Mouse (Mus musculus): ENCODE data around the gene Hcfc1. TPM values are rescaled to one million over a fixed set of nuclear protein-coding genes. Genes with fewer than 3 reads are reported as not detected.

Gene Hcfc1
- polyA plus RNA-seq, 1 experiment, result 83.2 TPM

DNA sequence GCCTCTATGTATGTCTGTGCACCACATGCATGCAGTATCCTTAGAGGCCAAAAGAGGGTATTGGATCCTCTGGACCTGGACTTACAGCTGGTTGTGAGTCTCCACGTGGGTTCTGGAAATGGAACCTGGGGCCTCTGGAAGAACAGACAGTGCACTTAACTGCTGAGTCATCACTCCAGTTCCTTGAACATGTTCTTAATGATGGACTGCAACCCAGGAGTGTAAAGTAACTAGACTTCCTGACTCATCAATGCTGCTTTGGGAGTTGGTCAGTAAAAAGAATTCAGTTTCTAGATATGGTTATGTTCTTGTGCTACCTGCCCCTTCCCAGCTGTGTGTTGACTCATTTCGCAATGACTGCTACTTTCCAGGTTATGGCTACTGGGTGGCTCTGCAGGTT lies 34.3 kb downstream of the Hcfc1 start:
- no peak for DNase-seq (ENCODE audit: low read depth)
- no peak for TF ChIP-seq POLR2A (IDR thresholded peaks at IDR 0.05; ENCODE audit: borderline replicate concordance, extremely low read depth, insufficient read depth, insufficient read length, poor library complexity, severe bottlenecking)
- no peak for TF ChIP-seq CTCF (IDR thresholded peaks at IDR 0.05; ENCODE audit: borderline replicate concordance, extremely low read depth, insufficient read depth, insufficient read length)

- TF ChIP-seq POLR2A (IDR thresholded peaks at IDR 0.05; ENCODE audit: borderline replicate concordance, extremely low read depth, insufficient read depth, insufficient read length, poor library complexity, severe bottlenecking), result no peak
- no peak for TF ChIP-seq CTCF (IDR thresholded peaks at IDR 0.05; ENCODE audit: borderline replicate concordance, extremely low read depth, insufficient read depth, insufficient read length)
- DNase-seq (ENCODE audit: low read depth), result peak; percentile 52
These were observed 35.6 kb downstream of the Hcfc1 start, which contains the start of gene Renbp for GRCm38 (mm10) chrX:73930402-73931062. Gene Renbp, minus strand, starts transcription at chrX:73930850.

DNA sequence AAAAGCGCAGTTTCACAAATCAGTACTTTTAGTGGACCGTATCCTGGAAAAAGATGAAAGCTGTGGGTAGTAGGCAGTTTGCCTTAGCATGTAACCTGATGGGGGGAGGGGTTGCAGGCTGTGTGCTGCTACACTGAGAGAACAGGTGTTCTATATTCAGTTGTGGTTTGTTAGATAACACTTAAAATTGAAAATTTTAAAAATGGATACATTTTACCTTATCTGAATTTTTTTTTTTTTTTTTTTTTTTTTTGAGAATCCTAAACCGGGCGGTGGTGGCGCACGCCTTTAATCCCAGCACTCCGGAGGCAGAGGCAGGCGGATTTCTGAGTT lies 43.6 kb downstream of the Hcfc1 start:
- TF ChIP-seq CTCF (IDR thresholded peaks at IDR 0.05; ENCODE audit: borderline replicate concordance, extremely low read depth, insufficient read depth, insufficient read length) (no peak), POLR2A (IDR thresholded peaks at IDR 0.05; ENCODE audit: borderline replicate concordance, extremely low read depth, insufficient read depth, insufficient read length, poor library complexity, severe bottlenecking) (no peak)
- peak; percentile 32 for DNase-seq (ENCODE audit: low read depth)

GRCm38 (mm10) chrX:73921823-73922549 lies 44.2 kb downstream of the Hcfc1 start, which contains the start of the genes Arhgap4 and Naa10:
Gene Arhgap4, minus strand, starts transcription at chrX:73921870.
Gene Naa10, minus strand, starts transcription at chrX:73921944.
- DNase-seq (ENCODE audit: low read depth), result peak; percentile 96
- TF ChIP-seq CTCF (IDR thresholded peaks at IDR 0.05; ENCODE audit: borderline replicate concordance, extremely low read depth, insufficient read depth, insufficient read length) (no peak), POLR2A (IDR thresholded peaks at IDR 0.05; ENCODE audit: borderline replicate concordance, extremely low read depth, insufficient read depth, insufficient read length, poor library complexity, severe bottlenecking) (0 out of 2 replicates have a peak, but pooled peaks have one; percentile 13)

DNA sequence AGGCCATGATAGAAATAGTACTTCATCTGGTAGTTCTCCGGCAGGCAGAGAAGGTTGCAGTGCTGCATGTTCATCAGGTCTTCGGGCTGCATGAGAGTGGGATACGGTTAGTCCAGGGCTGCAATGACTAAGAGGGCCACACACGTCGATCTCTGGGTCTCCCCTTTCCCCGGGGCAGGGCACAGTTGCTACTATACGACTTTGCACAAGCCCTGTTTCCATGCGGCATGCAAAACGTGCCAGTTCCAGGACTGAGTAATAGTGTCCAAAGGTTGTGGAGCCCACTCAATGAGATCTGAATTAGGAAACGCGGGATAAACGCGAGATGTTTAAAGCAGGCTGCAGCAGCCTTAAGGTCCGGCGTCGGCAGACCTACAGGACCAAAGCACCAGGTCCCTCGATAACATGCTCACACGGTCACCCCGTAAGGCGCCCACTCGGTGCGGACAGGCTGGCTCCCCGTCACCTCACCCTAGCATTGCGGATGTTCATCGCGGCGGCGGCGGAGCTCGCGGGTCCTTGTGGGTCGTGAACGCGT lies 44.8 kb downstream of the Hcfc1 start:
- TF ChIP-seq POLR2A (IDR thresholded peaks at IDR 0.05; ENCODE audit: borderline replicate concordance, extremely low read depth, insufficient read depth, insufficient read length, poor library complexity, severe bottlenecking) (no peak), CTCF (IDR thresholded peaks at IDR 0.05; ENCODE audit: borderline replicate concordance, extremely low read depth, insufficient read depth, insufficient read length) (no peak)
- no peak for DNase-seq (ENCODE audit: low read depth)

- no peak for DNase-seq (ENCODE audit: low read depth)
- TF ChIP-seq POLR2A (IDR thresholded peaks at IDR 0.05; ENCODE audit: borderline replicate concordance, extremely low read depth, insufficient read depth, insufficient read length, poor library complexity, severe bottlenecking) (no peak), CTCF (IDR thresholded peaks at IDR 0.05; ENCODE audit: borderline replicate concordance, extremely low read depth, insufficient read depth, insufficient read length) (no peak)
These were observed 47.5 kb downstream of the Hcfc1 start for GRCm38 (mm10) chrX:73918631-73919030.

- DNase-seq (ENCODE audit: low read depth), result no peak
- TF ChIP-seq POLR2A (IDR thresholded peaks at IDR 0.05; ENCODE audit: borderline replicate concordance, extremely low read depth, insufficient read depth, insufficient read length, poor library complexity, severe bottlenecking) (no peak), CTCF (IDR thresholded peaks at IDR 0.05; ENCODE audit: borderline replicate concordance, extremely low read depth, insufficient read depth, insufficient read length) (no peak)
These were observed 49.2 kb downstream of the Hcfc1 start for GRCm38 (mm10) chrX:73916945-73917344.

DNA sequence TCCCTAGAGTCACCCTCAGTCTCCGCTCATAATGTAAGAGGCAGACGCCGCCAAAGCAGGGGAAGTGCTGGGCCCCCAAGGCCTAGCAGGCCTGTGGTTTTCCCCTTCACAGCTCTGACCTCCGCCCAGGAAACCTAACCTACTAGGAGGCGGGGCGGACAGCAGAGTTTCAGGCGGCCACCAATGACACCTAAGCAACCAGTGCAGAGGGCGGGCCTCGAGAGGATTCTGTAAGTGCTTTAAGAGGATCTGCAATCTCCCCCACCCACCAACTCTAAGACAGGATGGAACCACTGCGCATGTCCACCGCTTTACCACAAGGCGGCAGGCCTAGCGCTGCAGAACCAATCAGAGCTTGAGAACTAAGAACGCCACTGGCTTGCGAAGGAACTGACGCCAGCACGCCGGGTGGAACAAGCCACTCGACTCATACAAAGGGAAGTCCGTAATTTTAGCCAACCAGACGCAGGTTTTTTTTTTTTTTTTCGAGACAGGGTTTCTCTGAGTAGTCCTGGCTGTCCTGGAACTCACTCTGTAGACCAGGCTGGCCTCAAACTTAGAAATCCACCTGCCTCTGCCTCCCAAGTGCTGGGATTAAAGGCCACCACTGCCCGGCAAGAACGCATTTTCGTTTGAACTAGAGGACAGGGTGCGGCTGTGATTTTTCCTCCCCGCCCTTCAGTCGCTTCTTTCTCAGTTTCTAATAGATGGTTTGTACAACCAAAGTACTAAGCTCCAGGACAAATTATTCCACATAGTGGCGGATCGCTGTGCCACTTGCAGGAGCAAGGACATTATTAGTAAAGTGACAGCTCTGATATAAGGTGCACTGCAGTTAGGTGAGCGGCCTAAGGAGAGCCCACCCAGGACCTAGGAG lies 51.1 kb downstream of the Hcfc1 start:
- peak; percentile 98 for DNase-seq (ENCODE audit: low read depth)
- peak; percentile 55; the same call in 1 of the 2 replicates for TF ChIP-seq CTCF (IDR thresholded peaks at IDR 0.05; ENCODE audit: borderline replicate concordance, extremely low read depth, insufficient read depth, insufficient read length)
- TF ChIP-seq POLR2A (IDR thresholded peaks at IDR 0.05; ENCODE audit: borderline replicate concordance, extremely low read depth, insufficient read depth, insufficient read length, poor library complexity, severe bottlenecking), result 0 out of 2 replicates have a peak, but pooled peaks have one; percentile 3

DNA sequence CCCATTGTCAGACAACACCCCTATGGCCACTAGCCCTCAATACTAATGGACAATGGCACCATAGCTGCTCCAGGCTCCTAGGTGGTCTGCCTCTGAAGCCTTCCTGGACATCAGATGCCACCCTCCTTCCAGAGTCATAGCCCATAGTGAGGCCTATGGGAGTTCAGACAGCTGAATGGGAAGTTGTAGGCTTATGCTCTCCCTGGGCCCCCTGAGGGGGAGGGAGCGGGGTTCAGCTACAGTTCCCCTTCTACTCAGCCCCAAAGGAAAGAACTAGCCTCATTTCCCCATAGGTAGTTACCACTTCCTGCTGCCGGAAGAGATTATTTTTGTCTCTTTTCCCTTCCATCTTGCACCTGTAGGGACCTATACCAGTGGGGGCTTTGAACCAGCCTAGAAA lies 54.6 kb downstream of the Hcfc1 start:
- no peak for TF ChIP-seq CTCF (IDR thresholded peaks at IDR 0.05; ENCODE audit: borderline replicate concordance, extremely low read depth, insufficient read depth, insufficient read length)
- no peak for TF ChIP-seq POLR2A (IDR thresholded peaks at IDR 0.05; ENCODE audit: borderline replicate concordance, extremely low read depth, insufficient read depth, insufficient read length, poor library complexity, severe bottlenecking)
- no peak for DNase-seq (ENCODE audit: low read depth)

DNA sequence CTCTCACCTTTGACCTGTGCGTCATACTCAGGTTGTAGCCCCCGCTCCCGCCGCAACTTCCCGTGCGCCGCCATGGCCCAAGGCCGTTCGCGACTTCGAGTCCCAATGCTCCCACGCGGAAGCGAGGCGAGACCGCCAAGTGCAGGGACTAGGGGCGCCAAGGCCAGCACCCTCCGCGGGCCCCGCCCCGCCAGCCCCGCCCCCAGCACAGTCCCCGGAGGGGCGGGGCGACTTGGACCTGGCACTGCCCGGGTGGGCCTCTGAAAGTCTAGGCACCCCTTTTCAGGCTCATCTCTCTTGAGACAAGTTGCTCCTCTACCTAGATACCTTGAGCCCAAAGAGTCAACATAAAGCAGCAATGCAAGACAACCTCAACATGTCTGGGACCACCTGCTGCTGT lies 55.0 kb downstream of the Hcfc1 start:
- TF ChIP-seq POLR2A (IDR thresholded peaks at IDR 0.05; ENCODE audit: borderline replicate concordance, extremely low read depth, insufficient read depth, insufficient read length, poor library complexity, severe bottlenecking) (no peak), CTCF (IDR thresholded peaks at IDR 0.05; ENCODE audit: borderline replicate concordance, extremely low read depth, insufficient read depth, insufficient read length) (no peak)
- no peak for DNase-seq (ENCODE audit: low read depth)

DNA sequence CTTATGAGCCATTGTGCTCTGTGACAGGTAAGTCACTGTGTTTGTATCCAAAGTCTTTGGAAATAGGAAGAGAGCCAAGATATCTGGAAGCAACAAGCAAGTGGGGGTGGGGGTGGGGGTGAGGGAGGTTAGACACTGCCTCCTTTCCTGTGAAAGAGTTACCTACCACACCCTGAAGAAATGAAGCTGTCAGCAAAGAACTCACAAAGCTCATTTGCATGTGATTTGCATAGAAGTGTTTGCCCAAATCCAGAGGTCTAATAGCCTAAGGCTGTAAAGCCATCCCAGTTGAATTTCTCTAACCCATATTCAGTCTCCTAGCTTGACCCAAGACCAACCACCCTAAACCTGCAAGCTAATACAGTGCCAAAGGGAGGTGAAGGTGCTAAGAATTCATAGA lies 55.7 kb downstream of the Hcfc1 start:
- no peak for TF ChIP-seq CTCF (IDR thresholded peaks at IDR 0.05; ENCODE audit: borderline replicate concordance, extremely low read depth, insufficient read depth, insufficient read length)
- no peak for TF ChIP-seq POLR2A (IDR thresholded peaks at IDR 0.05; ENCODE audit: borderline replicate concordance, extremely low read depth, insufficient read depth, insufficient read length, poor library complexity, severe bottlenecking)
- DNase-seq (ENCODE audit: low read depth), result no peak

Measured in brain, embryonic 14.5 days (tissue).